Mouse (Mus musculus): ENCODE results near the gene Zbtb42.

Zbtb42 gene

GRCm38 (mm10) chr12:112679027-112679996, 684 bp downstream of the Zbtb42 start:
- no peak for DNase-seq (ENCODE audit: extremely low read depth, low read depth)

GRCm38 (mm10) chr12:112683351-112683750, 4.7 kb downstream of the Zbtb42 start:
- no peak for DNase-seq (ENCODE audit: extremely low read depth, low read depth)

- DNase-seq (ENCODE audit: extremely low read depth, low read depth) = peak; percentile 96
Measured at GRCm38 (mm10) chr12:112688458-112688857, 9.8 kb downstream of the Zbtb42 start.

GRCm38 (mm10) chr12:112693185-112694126, 14.8 kb downstream of the Zbtb42 start:
- peak; percentile 98 for DNase-seq (ENCODE audit: extremely low read depth, low read depth)

- no peak for DNase-seq (ENCODE audit: extremely low read depth, low read depth)
Measured at GRCm38 (mm10) chr12:112694127-112694475, 15.5 kb downstream of the Zbtb42 start.

GRCm38 (mm10) chr12:112696806-112697425, 18.3 kb downstream of the Zbtb42 start:
- no peak for DNase-seq (ENCODE audit: extremely low read depth, low read depth)

GRCm38 (mm10) chr12:112700522-112700921, 21.9 kb downstream of the Zbtb42 start:
- DNase-seq (ENCODE audit: extremely low read depth, low read depth) = no peak

GRCm38 (mm10) chr12:112702374-112703320, 24.0 kb downstream of the Zbtb42 start:
- no peak for DNase-seq (ENCODE audit: extremely low read depth, low read depth)

GRCm38 (mm10) chr12:112706704-112707572, 28.3 kb downstream of the Zbtb42 start:
- DNase-seq (ENCODE audit: extremely low read depth, low read depth) = peak; percentile 81

GRCm38 (mm10) chr12:112707573-112707869, 28.9 kb downstream of the Zbtb42 start:
- DNase-seq (ENCODE audit: extremely low read depth, low read depth) = no peak

GRCm38 (mm10) chr12:112713984-112714383, 35.4 kb downstream of the Zbtb42 start:
- no peak for DNase-seq (ENCODE audit: extremely low read depth, low read depth)

GRCm38 (mm10) chr12:112717140-112717539, 38.5 kb downstream of the Zbtb42 start:
- peak; percentile 82 for DNase-seq (ENCODE audit: extremely low read depth, low read depth)

GRCm38 (mm10) chr12:112718995-112719394, 40.4 kb downstream of the Zbtb42 start:
- DNase-seq (ENCODE audit: extremely low read depth, low read depth) = no peak

- no peak for DNase-seq (ENCODE audit: extremely low read depth, low read depth)
Measured at GRCm38 (mm10) chr12:112720216-112720615, 41.6 kb downstream of the Zbtb42 start, which contains the start of gene Cep170b. Cep170b (plus strand) TSS chr12:112720455.

GRCm38 (mm10) chr12:112720890-112721423, 42.3 kb downstream of the Zbtb42 start:
- no peak for DNase-seq (ENCODE audit: extremely low read depth, low read depth)

GRCm38 (mm10) chr12:112721424-112722239, 43.0 kb downstream of the Zbtb42 start:
- no peak for DNase-seq (ENCODE audit: extremely low read depth, low read depth)

- DNase-seq (ENCODE audit: extremely low read depth, low read depth) = no peak
Measured at GRCm38 (mm10) chr12:112722240-112723027, 43.8 kb downstream of the Zbtb42 start.

- DNase-seq (ENCODE audit: extremely low read depth, low read depth) = no peak
Measured at GRCm38 (mm10) chr12:112723028-112723330, 44.4 kb downstream of the Zbtb42 start.

Data from MEL-GATA-1-ER (cell line).